ENCODE assay signal across 21 mouse cellular contexts in the genomic region with DNA sequence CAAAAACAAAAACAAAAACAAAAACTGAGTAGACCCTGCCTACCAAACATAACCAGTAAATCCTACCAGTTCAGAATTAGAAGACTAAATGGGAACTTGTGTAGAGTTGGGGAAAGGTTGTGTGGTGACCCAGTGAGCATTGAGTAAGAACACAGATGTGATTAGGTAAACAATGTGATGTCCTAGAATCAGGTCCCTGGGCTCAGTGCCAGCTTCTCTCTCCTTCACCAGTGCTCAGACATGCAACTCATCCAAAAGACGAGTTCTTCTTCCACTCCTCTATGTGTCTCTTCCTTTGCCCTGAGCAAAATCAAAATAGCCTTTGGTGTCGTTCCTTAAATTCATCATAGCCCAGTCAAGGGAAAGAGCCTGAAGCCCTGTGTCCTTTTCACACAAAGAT. TPM values are rescaled to one million over a fixed set of nuclear protein-coding genes. Genes with fewer than 3 reads are reported as not detected.
DNase-seq lines count a peak whose midpoint lies in the region; ATAC-seq and TF ChIP-seq lines count a peak whose summit lies in the region.
"Had no signal": no experiment of that assay in that cellular context is flagged by ENCODE, and none has a peak within 500 bp of the region (broad histone marks: within the 10 kb centered on the region; RNA-seq: fewer than 3 reads in every experiment).

No protein-coding gene starts in this region.

- H3K36me3 ChIP-seq in kidney, adult 2 months (ENCODE audit: control insufficient read depth, insufficient read depth, low read length) = peaks cover 2% of the 10 kb centered on the region
- H3K36me3 ChIP-seq in midbrain, embryonic 11.5 days (ENCODE audit: control insufficient read depth, insufficient read depth, low read length) = no peaks in the 10 kb centered on the region

- ATAC-seq in midbrain, embryonic 11.5 days (ENCODE audit: low FRiP score) = no peak
- ATAC-seq: forebrain, embryonic 16.5 days; inflammation-experienced regulatory T-cells, adult 6 months had no signal

- no peak overlapping the region for H3K9ac ChIP-seq in midbrain, embryonic 11.5 days (ENCODE audit: low read length)
- H3K9ac ChIP-seq: liver, embryonic 14.5 days; neural tube, embryonic 15.5 days had no signal

- H3K4me1 ChIP-seq in kidney, adult 2 months (ENCODE audit: control insufficient read depth, insufficient read depth, low read length) = peaks cover 13% of the 10 kb centered on the region
- peaks cover 5% of the 10 kb centered on the region for H3K4me1 ChIP-seq in midbrain, embryonic 11.5 days (ENCODE audit: control insufficient read depth, insufficient read depth, low read length)

- H3K27ac ChIP-seq in kidney, adult 2 months (ENCODE audit: insufficient read depth, low read depth, low read length) = no peak overlapping the region
- H3K27ac ChIP-seq in midbrain, embryonic 11.5 days (ENCODE audit: low read depth, low read length) = no peak overlapping the region
- H3K27ac ChIP-seq: hindbrain, embryonic 10.5 days; liver, embryonic 14.5 days; neural tube, embryonic 15.5 days had no signal

- H3K4me2 ChIP-seq in midbrain, embryonic 11.5 days = no peak overlapping the region
- H3K4me2 ChIP-seq: neural tube, embryonic 15.5 days had no signal

- H3K27me3 ChIP-seq in kidney, adult 2 months (replicated peaks; ENCODE audit: control insufficient read depth, insufficient read depth, low read length) = no peaks in the 10 kb centered on the region
- no peaks in the 10 kb centered on the region for H3K27me3 ChIP-seq in midbrain, embryonic 11.5 days (ENCODE audit: control insufficient read depth, insufficient read depth, low read length)
- H3K27me3 ChIP-seq: neural tube, embryonic 15.5 days had no signal

- no peaks in the 10 kb centered on the region for H3K9me3 ChIP-seq in midbrain, embryonic 11.5 days (ENCODE audit: control insufficient read depth, low read length)
- H3K9me3 ChIP-seq: hindbrain, embryonic 10.5 days; neural tube, embryonic 15.5 days had no signal

- WGBS in kidney, adult 2 months = 58% methylated on average over 2 of the region's 2 CpGs
- 85% methylated on average over 2 of the region's 2 CpGs for WGBS in midbrain, embryonic 11.5 days

- no peak for TF ChIP-seq CTCF in kidney, adult 2 months (conservative IDR thresholded peaks at IDR 0.05; ENCODE audit: insufficient read depth, insufficient read length, low read depth, low read length)

- H3K4me3 ChIP-seq in kidney, adult 2 months (ENCODE audit: insufficient read depth, low read depth, low read length) = no peak overlapping the region
- no peak overlapping the region for H3K4me3 ChIP-seq in midbrain, embryonic 11.5 days (ENCODE audit: low read depth, low read length)
- H3K4me3 ChIP-seq: hindbrain, embryonic 10.5 days; neural tube, embryonic 15.5 days had no signal

- DNase-seq in cerebellum, postnatal 10 days = peak; percentile 35 to 39
- no peak for DNase-seq in cerebellum, adult 9-11 months
- DNase-seq in kidney, adult 2 months = peak; percentile 24
- no peak for DNase-seq in kidney, postnatal 14 days
- peak; percentile 39 for DNase-seq in lung, postnatal 14 days
- no peak for DNase-seq in lung, postnatal 4 days
- peak; percentile 49 to 59 for DNase-seq in adrenal gland, postnatal 36 days
- no peak for DNase-seq in midbrain, embryonic 11.5 days (ENCODE audit: low spot score, missing footprints)
- DNase-seq: B cell, adult 2 months; cerebellum, adult 9-10 months; gastrocnemius, postnatal 10 days; thymus, adult 2 months had no signal

- TF ChIP-seq POLR2A in kidney, adult 2 months (IDR thresholded peaks at IDR 0.05; ENCODE audit: low read depth, low read length) = no peak

RNA-seq across cellular contexts. Expression of a gene that starts 1.9 kb away (rescaled TPM):
- polyA plus RNA-seq in kidney, adult 2 months (2012; rRNA removed) = not detected in 2 replicates
- not detected for total RNA-seq in adrenal gland, postnatal 36 days (2021)
- polyA plus RNA-seq in midbrain, embryonic 11.5 days (2014; fragmentation: Nextera tagmentation; extraction: Ambion mirVana) = 0.66 TPM in 1 of 2 replicates, not detected in the other
- total RNA-seq: ES-E14; gastrocnemius, postnatal 10 days; layer of hippocampus, adult 8-10 months; left cerebral cortex, postnatal 14 days; megakaryocyte, adult 5-6 weeks had no signal
- polyA plus RNA-seq: forebrain, embryonic 16.5 days; hindbrain, embryonic 10.5 days; neural tube, embryonic 15.5 days; thymus, adult 2 months had no signal

RNA-seq across cellular contexts. Expression of a gene that starts 5.8 kb away (rescaled TPM):
- polyA plus RNA-seq in kidney, adult 2 months (2012; rRNA removed) = 1,048 and 1,200 TPM in 2 replicates
- total RNA-seq in adrenal gland, postnatal 36 days (2021) = 1,000 to 10,000 TPM; 1,132 to 1,289 TPM
- 590 and 635 TPM in 2 replicates for polyA plus RNA-seq in midbrain, embryonic 11.5 days (2014; fragmentation: Nextera tagmentation; extraction: Ambion mirVana)

RNA-seq across cellular contexts. Expression of a gene that starts 6.0 kb away (rescaled TPM):
- 0.29 and 0.42 TPM in 2 replicates for polyA plus RNA-seq in kidney, adult 2 months (2012; rRNA removed)
- 1 to 10 TPM; 3.3 to 4.0 TPM for total RNA-seq in adrenal gland, postnatal 36 days (2021)
- polyA plus RNA-seq in midbrain, embryonic 11.5 days (2014; fragmentation: Nextera tagmentation; extraction: Ambion mirVana) = 2.3 and 3.6 TPM in 2 replicates
- polyA plus RNA-seq: inflammation-experienced regulatory T-cells, adult 6 months had no signal

RNA-seq across cellular contexts. Expression of a gene that starts 32.1 kb away (rescaled TPM):
- 0.05 and 0.10 TPM in 2 replicates for polyA plus RNA-seq in kidney, adult 2 months (2012; rRNA removed)
- total RNA-seq in adrenal gland, postnatal 36 days (2021) = under 1 TPM; 0.16 to 0.17 TPM
- not detected in 2 replicates for polyA plus RNA-seq in midbrain, embryonic 11.5 days (2014; fragmentation: Nextera tagmentation; extraction: Ambion mirVana)
- total RNA-seq: ES-E14; gastrocnemius, postnatal 10 days; left cerebral cortex, postnatal 14 days had no signal
- polyA plus RNA-seq: forebrain, embryonic 16.5 days; hindbrain, embryonic 10.5 days; inflammation-experienced regulatory T-cells, adult 6 months; neural tube, embryonic 15.5 days had no signal

RNA-seq across cellular contexts. Expression of a gene that starts 32.2 kb away (rescaled TPM):
- 0.88 and 1.2 TPM in 2 replicates for polyA plus RNA-seq in kidney, adult 2 months (2012; rRNA removed)
- total RNA-seq in adrenal gland, postnatal 36 days (2021) = 1 to 10 TPM; 2.5 to 6.0 TPM
- 1.6 and 1.9 TPM in 2 replicates for polyA plus RNA-seq in midbrain, embryonic 11.5 days (2014; fragmentation: Nextera tagmentation; extraction: Ambion mirVana)

Comparison
In these comparisons a context has a peak if more than half of its experiments do, and no peak if none do; other contexts are left out.
1. DNase-seq: peak in cerebellum, postnatal 10 days (2 of 2), kidney, adult 2 months (single experiment), lung, postnatal 14 days (single experiment) and adrenal gland, postnatal 36 days (2 of 2); none in cerebellum, adult 9-11 months (single experiment), kidney, postnatal 14 days (single experiment), lung, postnatal 4 days (0 of 2) and midbrain, embryonic 11.5 days (single experiment).